Mouse (Mus musculus) small intestine, adult 2 months (tissue): ENCODE measurements around the gene Zbtb12. TPM values are rescaled to one million over a fixed set of nuclear protein-coding genes. Genes with fewer than 3 reads are reported as not detected.

Source experiments
- H3K27ac ChIP-seq: fragments of 200-500 bp; 2 replicates; pipeline ENCODE4 v1.5.1; 2012; ENCODE audit warnings: low read depth, low read length, control low read depth, inconsistent platforms; ENCODE audit not compliant: insufficient read depth
- H3K27me3 ChIP-seq: fragments of 200-500 bp; 2 replicates; pipeline ENCODE4 v1.6.1; 2012; ENCODE audit warnings: mild to moderate bottlenecking, moderate library complexity, low read length, inconsistent platforms; ENCODE audit not compliant: control insufficient read depth, insufficient read depth
- H3K36me3 ChIP-seq: fragments of 200-500 bp; 2 replicates; pipeline ENCODE4 v1.6.1; 2012; ENCODE audit warnings: mild to moderate bottlenecking, low read length, control low read depth, inconsistent platforms; ENCODE audit not compliant: control insufficient read depth, insufficient read depth
- H3K4me1 ChIP-seq: fragments of 200-500 bp; 2 replicates; pipeline ENCODE4 v1.6.1; 2012; ENCODE audit warnings: low read length, inconsistent platforms, mixed read lengths; ENCODE audit not compliant: control insufficient read depth, insufficient read depth, insufficient read length
- H3K4me3 ChIP-seq: fragments of 200-500 bp; 2 replicates; pipeline ENCODE4 v1.5.1; 2012; ENCODE audit warnings: low read depth, mild to moderate bottlenecking, control low read depth, inconsistent platforms, low read length, moderate library complexity
- CTCF ChIP-seq: fragments of 200-500 bp; IDR thresholded peaks from 2 replicates; pipeline ENCODE4 v1.5.1; 2012; ENCODE audit warnings: low read depth, mild to moderate bottlenecking, control low read depth, inconsistent platforms, low read length, moderate library complexity, mixed read lengths; ENCODE audit not compliant: insufficient replicate concordance, insufficient read length; ENCODE audit errors: extremely low read depth
- POLR2A ChIP-seq: fragments of 200-500 bp; IDR thresholded peaks from 2 replicates; pipeline ENCODE4 v1.6.1; 2012; ENCODE audit warnings: low read depth, mild to moderate bottlenecking, control low read depth, inconsistent platforms, low read length, moderate library complexity
- WGBS: fragments of 180-500 bp; shearing (Covaris S2); methylation state at CpG from one replicate; pipeline ENCODE4 v1.1.7; 2018; 5-methylcytosine and 5-hydroxymethylcytosine counted together
- polyA plus RNA-seq: library from polyadenylated mRNA; depleted of rRNA; stranded (reverse); fragments of >200 nt; gene quantifications from 2 replicates; pipeline ENCODE4 v1.2.3, GENCODE M21; 2012; rRNA removed

Gene Zbtb12
- polyA plus RNA-seq, 1 experiment, result 6.8 TPM

GRCm38 (mm10) chr17:34934830-34935229, 55.5 kb downstream of the Zbtb12 start:
- H3K4me3 ChIP-seq, result no peak overlapping the region
- TF ChIP-seq POLR2A (no peak), CTCF (no peak)
- H3K36me3 ChIP-seq, result peaks cover 16% of the 10 kb centered on the region
- no peaks in the 10 kb centered on the region for H3K27me3 ChIP-seq
- 61% methylated on average over 8 of the region's 8 CpGs for WGBS
- no peak overlapping the region for H3K27ac ChIP-seq
- H3K4me1 ChIP-seq, result peaks cover 16% of the 10 kb centered on the region

DNA sequence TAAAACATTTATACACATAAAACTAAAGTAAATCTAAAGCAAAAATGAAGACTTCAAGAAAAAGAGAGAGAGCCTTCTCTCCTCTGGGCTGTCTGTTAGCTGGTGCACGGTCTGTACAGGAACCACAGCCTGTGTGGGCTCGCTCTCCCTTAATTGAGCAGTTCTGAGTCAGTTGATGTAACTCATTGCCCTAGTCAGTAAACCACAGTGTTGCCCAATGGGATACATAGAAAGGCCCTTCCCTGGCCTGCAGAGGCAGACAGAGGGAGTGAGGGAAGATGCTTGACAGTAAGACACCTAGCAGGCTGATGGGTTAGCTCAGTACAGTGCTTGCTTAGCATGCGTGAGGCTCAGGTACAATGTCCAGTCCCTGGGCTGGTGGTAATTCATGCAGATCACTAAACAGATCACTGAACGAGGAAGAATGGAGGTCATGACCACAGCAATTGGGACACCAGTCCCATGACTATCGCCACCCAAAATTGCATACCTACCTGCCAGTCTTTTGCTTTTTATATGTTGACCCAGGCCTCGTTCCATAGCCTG, 58.8 kb downstream of the Zbtb12 start:
- Histone ChIP-seq H3K4me3 (no peak overlapping the region), H3K27me3 (no peaks in the 10 kb centered on the region), H3K4me1 (peaks cover 21% of the 10 kb centered on the region), H3K36me3 (peaks cover 12% of the 10 kb centered on the region), H3K27ac (no peak overlapping the region)
- TF ChIP-seq CTCF, result no peak
- 83% methylated on average over 6 of the region's 6 CpGs for WGBS

DNA sequence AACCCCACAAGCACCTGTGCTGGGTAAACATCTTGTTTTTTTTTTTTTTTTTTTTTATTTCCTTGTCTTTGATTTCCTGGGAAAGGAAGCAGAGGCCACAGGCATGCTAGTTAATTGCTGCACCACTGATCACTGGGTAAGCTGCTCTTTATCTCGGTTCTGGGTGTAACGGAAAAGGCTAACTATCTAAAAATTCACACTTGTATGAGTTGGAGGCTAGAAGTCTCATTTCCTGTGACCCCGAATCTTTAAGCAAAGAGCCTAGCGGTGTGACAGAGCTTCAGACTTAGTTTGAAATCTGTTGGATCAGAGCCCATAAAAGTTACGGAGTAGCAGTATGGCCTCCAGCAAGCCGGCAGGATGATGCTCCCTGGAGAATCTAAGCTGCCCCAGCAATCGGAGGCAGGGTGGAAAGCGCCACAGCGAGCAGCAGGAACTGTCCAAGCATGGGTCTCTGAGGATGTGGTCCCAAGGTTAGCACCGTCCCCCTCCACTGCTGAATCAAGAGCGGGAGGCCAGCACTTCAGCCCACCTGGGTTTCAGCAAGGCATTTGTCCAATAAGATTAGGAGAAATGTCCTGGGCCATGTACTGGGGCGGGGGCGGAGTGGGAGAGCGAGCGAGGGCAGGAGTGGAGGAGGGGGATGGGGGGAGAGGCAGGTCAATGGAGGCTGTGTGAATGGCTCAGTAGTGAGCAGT, 62.2 kb downstream of the Zbtb12 start:
- peak overlapping the region; percentile 46 for H3K4me3 ChIP-seq
- H3K27me3 ChIP-seq, result no peaks in the 10 kb centered on the region
- TF ChIP-seq POLR2A, result no peak
- no peak for TF ChIP-seq CTCF
- no peaks in the 10 kb centered on the region for H3K36me3 ChIP-seq
- 24% methylated on average over 15 of the region's 15 CpGs for WGBS
- H3K27ac ChIP-seq, result no peak overlapping the region
- H3K4me1 ChIP-seq, result peaks cover 25% of the 10 kb centered on the region

DNA sequence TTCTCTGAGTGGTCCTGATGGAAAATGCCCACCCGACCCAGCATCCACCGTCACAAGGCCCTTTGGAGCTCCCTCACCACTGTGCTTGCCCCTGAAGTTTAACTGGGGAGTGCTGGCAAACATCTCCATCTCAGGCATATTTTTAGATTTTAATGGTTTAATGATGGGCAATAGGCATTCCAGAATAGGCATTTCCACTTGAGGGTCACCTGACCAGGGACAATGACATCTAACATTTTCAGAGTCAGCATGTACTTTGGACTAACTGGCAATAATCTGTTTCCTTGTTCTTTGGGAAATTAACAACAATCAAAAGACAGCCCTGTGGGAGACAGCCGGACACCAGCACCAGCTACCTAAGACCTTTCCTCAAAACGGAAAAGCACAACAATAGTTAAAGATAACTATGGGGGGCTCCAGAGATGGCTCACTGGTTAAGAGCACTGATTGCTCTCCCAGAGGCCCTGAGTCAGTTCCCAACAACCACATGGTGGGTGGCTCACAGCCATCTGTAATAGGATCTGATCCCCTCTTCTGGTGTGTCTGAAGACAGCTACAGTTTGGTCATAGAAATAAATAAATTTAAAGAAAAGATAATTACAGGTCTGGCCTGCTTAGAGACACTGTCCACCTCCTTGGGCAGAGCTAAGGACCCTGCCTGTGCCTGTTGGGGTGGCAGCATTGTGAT, 64.0 kb downstream of the Zbtb12 start:
- H3K4me1 ChIP-seq, result peaks cover 25% of the 10 kb centered on the region
- 39% methylated on average over 4 of the region's 4 CpGs for WGBS
- no peaks in the 10 kb centered on the region for H3K36me3 ChIP-seq
- no peak overlapping the region for H3K4me3 ChIP-seq
- H3K27me3 ChIP-seq, result no peaks in the 10 kb centered on the region
- peak overlapping the region; percentile 75 for H3K27ac ChIP-seq
- TF ChIP-seq CTCF (no peak), POLR2A (no peak)

DNA sequence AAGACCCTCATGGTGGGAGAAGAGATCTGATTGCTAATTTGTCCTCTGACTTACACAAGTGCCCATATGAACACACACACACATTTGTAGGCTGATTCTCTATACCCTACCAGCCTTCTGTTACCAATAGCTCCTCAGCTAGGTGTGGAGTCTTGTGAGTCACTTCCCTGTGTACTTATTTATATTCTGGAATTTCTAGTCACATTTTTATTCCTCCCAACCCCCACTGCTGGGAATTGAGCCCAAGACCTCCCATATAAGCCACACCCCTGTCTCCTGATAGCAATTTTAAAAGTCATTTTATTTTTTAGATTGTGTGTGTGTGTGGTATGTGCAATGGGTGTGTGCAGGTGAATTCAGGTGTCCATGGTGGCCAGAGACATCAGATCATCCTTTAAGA, 65.1 kb downstream of the Zbtb12 start:
- peaks cover 27% of the 10 kb centered on the region for H3K4me1 ChIP-seq
- H3K4me3 ChIP-seq, result no peak overlapping the region
- no peak for TF ChIP-seq POLR2A
- no peak for TF ChIP-seq CTCF
- H3K36me3 ChIP-seq, result 0 out of 2 replicates have a peak, but pooled peaks cover 1% of the 10 kb centered on the region
- H3K27ac ChIP-seq, result peak overlapping the region; percentile 44
- no peaks in the 10 kb centered on the region for H3K27me3 ChIP-seq

Other genes starting within 250 kb of the Zbtb12 start
- gene Prrt1, start 249.9 kb upstream of the Zbtb12 start, polyA plus RNA-seq, result 5.5 and 8.0 TPM in 2 replicates
- gene Fkbpl, start 234.7 kb upstream of the Zbtb12 start, polyA plus RNA-seq, result 2.5 and 9.3 TPM in 2 replicates
- 26.6 and 48.0 TPM in 2 replicates for gene Atf6b, start 232.3 kb upstream of the Zbtb12 start, polyA plus RNA-seq
- gene Tnxb, start 208.9 kb upstream of the Zbtb12 start, polyA plus RNA-seq, result 12.1 and 12.5 TPM in 2 replicates
- 16.8 and 17.2 TPM in 2 replicates for gene C4b, start 135.6 kb upstream of the Zbtb12 start, polyA plus RNA-seq
- gene Cyp21a1, start 74.9 kb upstream of the Zbtb12 start, polyA plus RNA-seq, result 0.18 and 0.67 TPM in 2 replicates
- gene Stk19, start 42.5 kb upstream of the Zbtb12 start, polyA plus RNA-seq, result 28.6 and 56.3 TPM in 2 replicates
- 31.5 and 51.8 TPM in 2 replicates for gene Dxo, start 42.5 kb upstream of the Zbtb12 start, polyA plus RNA-seq
- 48.1 and 79.3 TPM in 2 replicates for gene Skiv2l, start 29.3 kb upstream of the Zbtb12 start, polyA plus RNA-seq
- gene Nelfe, start 29.1 kb upstream of the Zbtb12 start, polyA plus RNA-seq, result 7.8 and 18.3 TPM in 2 replicates
- 22.4 and 71.5 TPM in 2 replicates for gene Cfb, start 17.0 kb upstream of the Zbtb12 start, polyA plus RNA-seq
- gene Gm20547, start 2.6 kb downstream of the Zbtb12 start, polyA plus RNA-seq, result not detected in 2 replicates
- 4.3 and 10.6 TPM in 2 replicates for gene C2, start 18.8 kb downstream of the Zbtb12 start, polyA plus RNA-seq
- 101 and 242 TPM in 2 replicates for gene Ehmt2, start 19.0 kb downstream of the Zbtb12 start, polyA plus RNA-seq
- 64.8 and 101 TPM in 2 replicates for gene Slc44a4, start 35.0 kb downstream of the Zbtb12 start, polyA plus RNA-seq
- gene Neu1, start 51.8 kb downstream of the Zbtb12 start, polyA plus RNA-seq, result 21.2 and 68.8 TPM in 2 replicates
- gene Hspa1b, start 79.8 kb downstream of the Zbtb12 start, polyA plus RNA-seq, result 17.1 and 19.8 TPM in 2 replicates
- gene Gm20481, start 90.4 kb downstream of the Zbtb12 start, polyA plus RNA-seq, result not detected in 2 replicates
- gene Hspa1a, start 92.7 kb downstream of the Zbtb12 start, polyA plus RNA-seq, result 8.9 and 9.3 TPM in 2 replicates
- gene Hspa1l, start 93.2 kb downstream of the Zbtb12 start, polyA plus RNA-seq, result 0.06 and 0.14 TPM in 2 replicates
- 51.7 and 82.1 TPM in 2 replicates for gene Lsm2, start 102.4 kb downstream of the Zbtb12 start, polyA plus RNA-seq
- gene Vars, start 121.5 kb downstream of the Zbtb12 start, polyA plus RNA-seq, result 123 and 182 TPM in 2 replicates
- gene Vwa7, start 137.1 kb downstream of the Zbtb12 start, polyA plus RNA-seq, result 0.82 and 1.2 TPM in 2 replicates
- gene Sapcd1, start 148.5 kb downstream of the Zbtb12 start, polyA plus RNA-seq, result 0.87 and 1.0 TPM in 2 replicates
- gene Msh5, start 167.3 kb downstream of the Zbtb12 start, polyA plus RNA-seq, result 2.2 and 2.3 TPM in 2 replicates
- 134 and 219 TPM in 2 replicates for gene Clic1, start 170.5 kb downstream of the Zbtb12 start, polyA plus RNA-seq
- 8.5 and 14.5 TPM in 2 replicates for gene Ddah2, start 179.6 kb downstream of the Zbtb12 start, polyA plus RNA-seq
- 9.3 and 9.9 TPM in 2 replicates for gene Ly6g6c, start 185.9 kb downstream of the Zbtb12 start, polyA plus RNA-seq
- 0.28 and 0.39 TPM in 2 replicates for gene Mpig6b, start 186.7 kb downstream of the Zbtb12 start, polyA plus RNA-seq
- 1.3 and 19.4 TPM in 2 replicates for gene Ly6g6e, start 197.4 kb downstream of the Zbtb12 start, polyA plus RNA-seq
- gene Ly6g6d, start 198.6 kb downstream of the Zbtb12 start, polyA plus RNA-seq, result 7.2 and 10.7 TPM in 2 replicates
- gene Ly6g6f, start 206.1 kb downstream of the Zbtb12 start, polyA plus RNA-seq, result 1.2 and 3.8 TPM in 2 replicates
- gene Abhd16a, start 209.8 kb downstream of the Zbtb12 start, polyA plus RNA-seq, result 114 and 183 TPM in 2 replicates
- gene Ly6g5c, start 228.8 kb downstream of the Zbtb12 start, polyA plus RNA-seq, result not detected in 2 replicates
- 0.76 and 1.4 TPM in 2 replicates for gene Ly6g5b, start 235.9 kb downstream of the Zbtb12 start, polyA plus RNA-seq
- 10.5 and 25.3 TPM in 2 replicates for gene Gpank1, start 242.0 kb downstream of the Zbtb12 start, polyA plus RNA-seq
- 226 and 448 TPM in 2 replicates for gene Csnk2b, start 242.6 kb downstream of the Zbtb12 start, polyA plus RNA-seq
- 6.9 and 16.2 TPM in 2 replicates for gene D17H6S53E, start 246.9 kb downstream of the Zbtb12 start, polyA plus RNA-seq